Mouse (Mus musculus) heart, embryonic 12.5 days (tissue): ENCODE data around the gene Med27. TPM values are rescaled to one million over a fixed set of nuclear protein-coding genes. Genes with fewer than 3 reads are reported as not detected.

ENCODE experiments used
- ATAC-seq: fragments of 200-750 bp; cut with Nextera tagmentation; 2 replicates; pipeline ENCODE4 v1.8.0; 2017; ENCODE audit warnings: moderate TSS enrichment, moderate library complexity; ENCODE audit not compliant: insufficient number of reproducible peaks, low FRiP score
- H3K27ac ChIP-seq: fragments of 300-500 bp; sonication (generic); 2 replicates; pipeline ENCODE4 v1.5.1; 2016; ENCODE audit warnings: mild to moderate bottlenecking, moderate library complexity; ENCODE audit not compliant: poor library complexity, severe bottlenecking
- H3K27me3 ChIP-seq: fragments of 300-500 bp; sonication (generic); replicated peaks from 2 replicates; pipeline ENCODE4 v1.6.1; 2016; ENCODE audit warnings: mild to moderate bottlenecking, moderate library complexity
- H3K36me3 ChIP-seq: fragments of 300-500 bp; sonication (generic); 2 replicates; pipeline ENCODE4 v1.6.1; 2016; ENCODE audit warnings: mild to moderate bottlenecking, moderate library complexity
- H3K4me1 ChIP-seq: fragments of 300-500 bp; sonication (generic); replicated peaks from 2 replicates; pipeline ENCODE4 v1.6.1; 2016; ENCODE audit warnings: mild to moderate bottlenecking
- H3K4me2 ChIP-seq: fragments of 300-500 bp; sonication (generic); 2 replicates; pipeline ENCODE4 v1.6.1; 2016; ENCODE audit warnings: mild to moderate bottlenecking, moderate library complexity
- H3K4me3 ChIP-seq: fragments of 300-500 bp; sonication (generic); 2 replicates; pipeline ENCODE4 v1.5.1; 2016; ENCODE audit warnings: mild to moderate bottlenecking
- H3K9ac ChIP-seq: fragments of 300-500 bp; sonication (generic); 2 replicates; pipeline ENCODE4 v1.6.1; 2016; ENCODE audit warnings: mild to moderate bottlenecking, moderate library complexity
- H3K9me3 ChIP-seq: fragments of 300-500 bp; sonication (generic); replicated peaks from 2 replicates; pipeline ENCODE4 v1.6.1; 2016; ENCODE audit warnings: mild to moderate bottlenecking, moderate library complexity
- WGBS: fragments of 180-500 bp; shearing (Covaris S2); methylation state at CpG from one replicate; pipeline ENCODE4 v1.1.7; 2016; 5-methylcytosine and 5-hydroxymethylcytosine counted together
- polyA plus RNA-seq: library from polyadenylated mRNA; unstranded; fragments of >200 nt; fragmentation: Nextera tagmentation; extraction: Ambion mirVana; gene quantifications from 2 replicates; pipeline ENCODE4 v1.2.1, GENCODE M21; 2016

Gene Med27
- polyA plus RNA-seq, 1 experiment from 2014 or later: 33.5 TPM

DNA sequence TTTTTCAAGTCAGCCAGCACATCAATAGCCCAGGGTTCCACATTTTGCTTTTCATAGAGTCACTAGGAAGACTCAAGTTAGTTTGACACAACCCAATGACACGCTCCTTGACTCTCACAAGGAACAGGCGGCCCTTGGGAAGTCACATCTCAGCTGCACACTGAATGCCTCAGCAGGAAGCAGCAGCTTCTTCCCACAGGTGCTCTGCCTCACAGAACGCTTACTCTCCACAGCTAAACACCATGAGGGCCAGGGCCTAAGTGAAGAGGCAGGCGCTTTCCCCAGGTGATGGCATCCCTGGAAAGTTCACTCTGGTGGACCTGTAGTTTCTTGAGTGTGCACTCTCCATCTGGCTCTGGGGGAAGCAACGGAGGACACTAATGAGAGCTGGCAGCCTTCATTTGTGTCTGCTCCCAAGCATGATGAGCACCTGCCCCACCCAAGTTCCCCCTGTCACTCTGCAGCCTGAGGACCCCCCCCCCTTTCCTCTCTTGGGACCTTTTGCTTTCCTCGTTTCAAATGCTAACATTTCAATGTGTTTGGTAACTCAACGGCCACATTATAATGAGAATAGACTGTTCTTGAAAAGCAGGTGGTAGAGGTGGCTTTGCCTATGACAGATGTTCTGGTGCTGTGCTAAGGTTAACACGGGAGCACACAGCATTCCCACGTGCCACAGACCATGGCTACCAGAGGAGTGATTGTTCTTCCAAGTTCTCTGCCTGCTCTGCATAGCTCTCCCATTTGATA lies 154.2 kb downstream of the Med27 start:
- Histone ChIP-seq H3K9me3 (no peaks in the 10 kb centered on the region), H3K36me3 (peaks cover 3% of the 10 kb centered on the region; the same call in 1 of the 2 replicates), H3K4me2 (no peak overlapping the region), H3K27me3 (no peaks in the 10 kb centered on the region), H3K4me3 (no peak overlapping the region), H3K9ac (no peak overlapping the region), H3K4me1 (peaks cover 5% of the 10 kb centered on the region), H3K27ac (no peak overlapping the region)
- ATAC-seq: no peak
- 83% methylated on average over 9 of the region's 9 CpGs for WGBS

DNA sequence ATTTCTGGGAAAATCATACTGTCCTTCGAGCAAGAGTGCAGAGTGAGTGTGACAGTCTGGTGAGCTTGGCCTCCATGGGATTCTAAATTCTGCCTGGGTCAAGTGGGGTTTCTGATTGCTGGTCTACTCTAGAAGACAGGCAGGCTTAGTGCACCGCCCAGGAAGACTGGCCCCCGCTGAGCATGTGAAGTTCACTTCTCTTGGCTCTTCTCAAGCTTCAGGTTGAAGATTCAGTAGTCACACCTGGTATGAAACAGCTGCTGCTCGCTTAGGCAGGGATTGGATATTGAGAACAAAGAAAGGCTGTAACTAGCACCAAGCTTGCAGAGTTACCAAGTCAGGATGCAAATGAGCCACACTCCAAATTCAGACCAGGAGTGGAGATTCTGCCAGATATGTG lies 154.8 kb downstream of the Med27 start:
- Histone ChIP-seq H3K4me1 (peaks cover 8% of the 10 kb centered on the region), H3K4me2 (no peak overlapping the region), H3K27me3 (no peaks in the 10 kb centered on the region), H3K9ac (no peak overlapping the region), H3K27ac (no peak overlapping the region), H3K4me3 (no peak overlapping the region), H3K9me3 (no peaks in the 10 kb centered on the region), H3K36me3 (peaks cover 3% of the 10 kb centered on the region; the same call in 1 of the 2 replicates)
- WGBS: 69% methylated on average over 4 of the region's 4 CpGs
- ATAC-seq: no peak

GRCm38 (mm10) chr2:29504848-29505247 lies 158.2 kb downstream of the Med27 start:
- Histone ChIP-seq H3K27me3 (no peaks in the 10 kb centered on the region), H3K36me3 (peaks cover 3% of the 10 kb centered on the region; the same call in 1 of the 2 replicates), H3K4me2 (no peak overlapping the region), H3K9me3 (no peaks in the 10 kb centered on the region), H3K27ac (no peak overlapping the region), H3K4me3 (no peak overlapping the region), H3K9ac (no peak overlapping the region), H3K4me1 (peaks cover 6% of the 10 kb centered on the region)
- 78% methylated on average over 6 of the region's 6 CpGs for WGBS
- no peak for ATAC-seq

DNA sequence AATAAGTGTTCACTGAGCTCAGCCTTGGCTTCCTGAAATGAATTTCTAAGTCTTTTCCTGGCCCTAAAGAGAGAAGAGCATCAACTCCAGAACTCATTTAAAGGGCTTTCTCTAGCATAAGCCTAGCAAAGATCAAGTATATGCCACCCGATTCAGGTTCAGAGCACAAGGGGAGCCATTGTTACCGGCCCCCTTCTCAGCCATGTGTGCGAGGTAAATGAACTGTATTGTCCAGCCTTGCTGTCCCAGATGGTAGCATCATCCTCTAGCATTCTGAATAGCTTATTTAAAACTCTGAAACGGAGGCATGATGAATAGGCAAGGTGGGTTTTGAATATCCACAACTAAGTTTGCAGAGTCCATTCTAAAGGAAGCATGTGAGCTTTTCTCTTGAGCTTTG lies 159.8 kb downstream of the Med27 start:
- no peak overlapping the region for H3K9ac ChIP-seq
- no peak overlapping the region for H3K4me3 ChIP-seq
- H3K4me1 ChIP-seq: peaks cover 5% of the 10 kb centered on the region
- ATAC-seq: no peak
- H3K36me3 ChIP-seq: peaks cover 3% of the 10 kb centered on the region; the same call in 1 of the 2 replicates
- no peak overlapping the region for H3K4me2 ChIP-seq
- H3K9me3 ChIP-seq: no peaks in the 10 kb centered on the region
- no peak overlapping the region for H3K27ac ChIP-seq
- H3K27me3 ChIP-seq: no peaks in the 10 kb centered on the region
- 76% methylated on average over 4 of the region's 4 CpGs for WGBS

DNA sequence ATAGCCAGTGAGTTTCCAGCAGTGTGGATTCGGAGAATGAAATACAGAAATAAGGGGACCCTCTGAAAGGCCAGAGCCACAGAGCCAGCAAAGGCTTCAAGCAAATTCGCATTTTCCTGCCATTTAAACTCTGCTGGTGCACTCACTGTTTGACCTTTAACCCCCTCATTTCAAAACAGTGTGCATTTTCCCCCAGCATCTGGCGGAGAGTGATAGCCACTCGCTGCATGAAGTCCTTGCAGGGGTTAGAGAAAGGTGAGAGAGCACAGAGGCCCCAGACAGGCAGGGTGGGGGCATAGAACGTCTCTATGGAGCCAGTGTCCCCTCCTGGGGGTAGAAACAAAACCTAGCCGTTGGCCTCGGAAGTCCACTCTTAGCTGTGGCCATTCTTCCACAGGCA lies 166.5 kb downstream of the Med27 start:
- no peak for ATAC-seq
- 43% methylated on average over 7 of the region's 7 CpGs for WGBS
- Histone ChIP-seq H3K4me3 (no peak overlapping the region), H3K9me3 (no peaks in the 10 kb centered on the region), H3K4me1 (peaks cover 34% of the 10 kb centered on the region), H3K36me3 (no peaks in the 10 kb centered on the region), H3K4me2 (no peak overlapping the region), H3K27ac (peak overlapping the region; percentile 46; the same call in 1 of the 2 replicates), H3K9ac (no peak overlapping the region), H3K27me3 (no peaks in the 10 kb centered on the region)

- Histone ChIP-seq H3K9me3 (no peaks in the 10 kb centered on the region), H3K27ac (no peak overlapping the region), H3K4me3 (no peak overlapping the region), H3K9ac (no peak overlapping the region), H3K4me2 (no peak overlapping the region), H3K36me3 (no peaks in the 10 kb centered on the region), H3K27me3 (no peaks in the 10 kb centered on the region), H3K4me1 (peaks cover 34% of the 10 kb centered on the region)
- ATAC-seq: no peak
- WGBS: 75% methylated on average over 6 of the region's 6 CpGs
Observed at GRCm38 (mm10) chr2:29514836-29515235, 168.2 kb downstream of the Med27 start.

DNA sequence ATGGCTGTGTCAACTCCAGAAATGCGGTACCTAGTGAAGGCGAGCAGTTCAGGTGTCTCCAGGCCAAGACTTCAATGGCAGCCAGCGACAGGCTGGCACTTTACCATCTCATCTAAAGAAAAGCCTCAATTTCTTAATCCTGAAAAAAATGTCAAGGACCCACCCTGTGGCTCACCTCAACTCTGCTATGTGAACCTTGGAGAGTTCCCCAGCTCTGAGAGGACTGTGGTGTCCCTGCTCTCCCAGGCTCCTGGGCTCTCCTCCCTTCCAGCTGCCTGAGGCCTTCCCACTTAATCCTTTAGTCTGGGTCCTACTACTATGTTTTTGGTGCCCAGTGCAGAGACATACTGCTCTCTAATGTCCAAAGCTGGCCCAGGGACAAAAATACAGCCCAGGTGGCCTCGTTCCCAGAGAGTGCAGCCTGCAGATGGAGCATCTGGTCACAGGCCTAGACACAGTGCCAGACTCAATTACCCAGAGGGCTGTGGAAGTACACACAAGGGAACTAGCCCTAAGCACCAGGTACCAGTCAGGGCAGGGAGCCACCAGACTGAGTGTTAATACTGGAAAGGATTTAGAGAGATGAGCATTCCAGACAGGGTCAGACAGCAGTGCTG lies 169.3 kb downstream of the Med27 start:
- Histone ChIP-seq H3K4me2 (no peak overlapping the region), H3K27me3 (no peaks in the 10 kb centered on the region), H3K4me1 (peaks cover 36% of the 10 kb centered on the region), H3K4me3 (no peak overlapping the region), H3K36me3 (no peaks in the 10 kb centered on the region), H3K9ac (no peak overlapping the region), H3K27ac (no peak overlapping the region), H3K9me3 (no peaks in the 10 kb centered on the region)
- 84% methylated on average over 4 of the region's 4 CpGs for WGBS
- no peak for ATAC-seq

DNA sequence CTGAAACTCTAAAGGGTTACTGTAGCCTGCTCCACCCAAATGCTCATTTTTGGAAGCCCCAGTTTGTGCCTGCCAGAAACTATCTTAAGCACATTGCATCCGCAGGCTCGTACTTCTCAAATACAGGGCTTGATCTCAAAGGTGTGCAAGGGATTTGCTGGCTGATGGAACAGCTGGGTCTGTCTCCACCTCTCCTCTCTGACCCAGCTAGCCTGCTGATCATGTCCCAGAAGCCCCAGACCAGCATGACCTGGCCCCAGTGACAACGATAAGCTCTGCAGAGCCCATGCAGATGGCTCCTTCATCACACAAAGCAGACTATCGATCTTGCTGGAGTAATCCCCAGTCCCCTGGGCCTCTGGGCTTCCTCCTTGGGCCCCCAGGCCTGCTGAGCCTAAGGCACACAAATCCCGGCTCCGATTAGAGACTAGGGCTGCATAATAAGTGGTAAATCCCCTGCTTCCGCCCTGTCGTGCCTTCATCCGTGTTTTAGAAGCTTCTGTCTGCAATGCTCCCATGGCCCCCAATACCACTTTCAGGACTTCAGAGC lies 170.1 kb downstream of the Med27 start:
- Histone ChIP-seq H3K27ac (no peak overlapping the region), H3K36me3 (no peaks in the 10 kb centered on the region), H3K9me3 (no peaks in the 10 kb centered on the region), H3K27me3 (no peaks in the 10 kb centered on the region), H3K4me3 (no peak overlapping the region), H3K4me1 (peaks cover 41% of the 10 kb centered on the region), H3K9ac (no peak overlapping the region), H3K4me2 (no peak overlapping the region)
- WGBS: 36% methylated on average over 9 of the region's 9 CpGs
- no peak for ATAC-seq

DNA sequence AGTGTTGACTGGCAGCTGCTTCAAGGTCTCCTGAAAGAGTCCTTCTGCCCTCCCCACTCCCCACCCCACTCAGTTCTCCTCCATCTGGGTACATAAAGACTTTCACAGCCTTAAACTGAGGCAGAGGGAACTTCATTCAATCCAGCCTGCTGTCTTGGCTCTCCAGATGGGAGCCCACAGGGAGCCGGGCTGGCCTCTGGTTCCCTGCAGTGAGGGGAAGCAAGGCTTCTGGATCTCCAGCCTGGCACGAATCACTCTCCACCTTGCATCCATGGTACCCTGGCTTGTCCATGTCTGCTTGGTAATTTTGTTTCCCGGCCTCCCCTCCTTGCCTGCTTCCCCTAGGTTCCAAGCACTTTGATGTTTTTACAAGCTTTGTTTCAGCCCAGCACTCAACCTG lies 172.8 kb downstream of the Med27 start:
- Histone ChIP-seq H3K36me3 (no peaks in the 10 kb centered on the region), H3K27me3 (no peaks in the 10 kb centered on the region), H3K27ac (no peak overlapping the region), H3K9ac (no peak overlapping the region), H3K9me3 (no peaks in the 10 kb centered on the region), H3K4me1 (peaks cover 36% of the 10 kb centered on the region), H3K4me3 (no peak overlapping the region), H3K4me2 (no peak overlapping the region)
- no peak for ATAC-seq
- 50% methylated on average over 3 of the region's 3 CpGs for WGBS

- no peaks in the 10 kb centered on the region for H3K27me3 ChIP-seq
- no peak overlapping the region for H3K4me3 ChIP-seq
- no peak overlapping the region for H3K4me2 ChIP-seq
- peaks cover 44% of the 10 kb centered on the region for H3K4me1 ChIP-seq
- H3K9me3 ChIP-seq: no peaks in the 10 kb centered on the region
- no peak for ATAC-seq
- H3K9ac ChIP-seq: no peak overlapping the region
- H3K36me3 ChIP-seq: no peaks in the 10 kb centered on the region
- 86% methylated on average over 6 of the region's 6 CpGs for WGBS
- no peak overlapping the region for H3K27ac ChIP-seq
Observed at GRCm38 (mm10) chr2:29520206-29520605, 173.6 kb downstream of the Med27 start.

DNA sequence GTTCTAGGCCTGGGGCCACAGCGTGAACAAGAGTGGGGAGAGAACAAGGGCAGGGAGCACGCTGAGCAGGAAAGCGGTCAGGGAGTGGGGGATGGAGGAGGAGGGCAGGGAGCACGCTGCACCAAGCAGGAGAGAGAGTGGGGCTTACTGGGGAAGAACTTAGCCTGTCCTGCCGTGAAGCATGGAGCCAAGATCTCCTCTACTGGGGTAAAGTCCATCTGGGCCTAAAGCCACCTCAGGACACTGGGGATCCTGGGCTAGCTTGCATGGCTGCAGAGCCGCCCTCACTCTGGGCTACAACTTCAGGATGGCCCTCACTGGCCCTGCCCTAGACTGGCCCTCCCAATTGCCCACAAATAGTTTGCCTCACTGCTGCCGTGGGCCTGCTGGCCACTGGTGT lies 174.9 kb downstream of the Med27 start:
- Histone ChIP-seq H3K4me3 (no peak overlapping the region), H3K4me1 (peaks cover 52% of the 10 kb centered on the region), H3K36me3 (no peaks in the 10 kb centered on the region), H3K9ac (no peak overlapping the region), H3K27ac (no peak overlapping the region), H3K4me2 (no peak overlapping the region), H3K27me3 (no peaks in the 10 kb centered on the region), H3K9me3 (no peaks in the 10 kb centered on the region)
- ATAC-seq: no peak
- WGBS: 75% methylated on average over 7 of the region's 7 CpGs
